Mouse (Mus musculus): ENCODE results near the gene 2310022B05Rik. TPM values are rescaled to one million over a fixed set of nuclear protein-coding genes. Genes with fewer than 3 reads are reported as not detected.
A peak's percentile ranks its signal among the peaks of the same experiment; 100 is the strongest.

Gene 2310022B05Rik
- polyA plus RNA-seq, 1 experiment from 2014 or later: 19.6 TPM

DNA sequence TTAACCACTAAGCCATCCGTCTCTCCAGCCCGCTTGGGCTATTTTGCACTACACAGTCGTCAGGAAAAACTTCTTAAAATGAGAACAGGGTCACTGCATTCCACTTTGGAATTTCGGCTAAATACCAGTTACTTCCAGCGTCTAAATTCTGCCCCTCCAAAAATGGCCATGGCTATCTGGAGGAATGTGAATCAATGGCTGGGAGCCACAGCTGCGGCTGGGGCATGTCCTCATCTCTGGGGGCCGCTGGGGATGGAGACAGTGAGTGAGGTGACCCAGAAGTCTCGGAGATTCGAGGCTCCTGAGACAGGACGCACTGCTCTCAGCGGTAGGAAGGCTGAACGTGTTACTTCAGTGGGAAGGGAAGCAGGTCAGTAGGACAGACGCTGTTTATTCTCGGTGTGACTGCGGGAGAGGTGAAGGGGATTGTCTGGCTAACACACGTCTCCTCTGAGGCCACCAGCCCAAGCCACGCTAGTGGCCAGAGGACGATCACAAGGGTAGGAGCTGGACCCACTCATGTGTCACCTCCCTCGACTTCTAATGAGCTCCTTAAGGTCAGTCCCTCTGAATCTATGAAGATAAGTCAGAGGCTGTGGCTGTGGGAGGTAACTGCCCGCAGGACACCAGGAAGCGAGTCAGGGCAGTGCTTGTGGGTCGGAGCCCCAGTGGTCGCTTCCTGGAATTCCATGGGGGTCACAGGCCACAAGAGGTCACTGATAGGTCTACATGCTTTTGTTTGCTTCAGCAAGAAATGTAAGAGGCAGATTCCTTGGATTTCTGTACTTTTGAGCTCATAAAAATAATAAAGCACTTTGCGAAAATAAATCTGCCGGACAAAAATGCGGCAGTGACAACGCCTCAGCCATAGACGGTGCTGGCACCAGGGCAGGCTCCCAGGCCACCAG, 9.3 kb downstream of the 2310022B05Rik start:
- Histone ChIP-seq H3K36me3 (ENCODE audit: control insufficient read depth, insufficient read depth, low read length) (no peaks in the 10 kb centered on the region), H3K4me1 (replicated peaks; ENCODE audit: control insufficient read depth, insufficient read depth, low read length) (no peaks in the 10 kb centered on the region), H3K4me3 (ENCODE audit: low read depth, low read length) (no peak overlapping the region), H3K4me2 (replicated peaks; ENCODE audit: low read depth, low read length) (no peak overlapping the region), H3K9me3 (ENCODE audit: control insufficient read depth, low read length) (no peaks in the 10 kb centered on the region), H3K27me3 (ENCODE audit: control insufficient read depth, insufficient read depth, low read length) (no peaks in the 10 kb centered on the region), H3K9ac (ENCODE audit: low read depth, low read length) (no peak overlapping the region), H3K27ac (ENCODE audit: low read depth, low read length) (no peak overlapping the region)
- 59% methylated on average over 28 of the region's 28 CpGs for WGBS
- ATAC-seq (ENCODE audit: low FRiP score) (no peak), DNase-seq (ENCODE audit: low spot score) (no peak)

GRCm38 (mm10) chr8:124652546-124652945, 10.6 kb downstream of the 2310022B05Rik start:
- no peak overlapping the region for H3K4me2 ChIP-seq (replicated peaks; ENCODE audit: low read depth, low read length)
- H3K36me3 ChIP-seq (ENCODE audit: control insufficient read depth, insufficient read depth, low read length): no peaks in the 10 kb centered on the region
- H3K9ac ChIP-seq (ENCODE audit: low read depth, low read length): no peak overlapping the region
- H3K4me3 ChIP-seq (ENCODE audit: low read depth, low read length): no peak overlapping the region
- ATAC-seq (ENCODE audit: low FRiP score) (no peak), DNase-seq (ENCODE audit: low spot score) (no peak)
- no peak overlapping the region for H3K27ac ChIP-seq (ENCODE audit: low read depth, low read length)
- H3K9me3 ChIP-seq (ENCODE audit: control insufficient read depth, low read length): no peaks in the 10 kb centered on the region
- no peaks in the 10 kb centered on the region for H3K27me3 ChIP-seq (ENCODE audit: control insufficient read depth, insufficient read depth, low read length)
- WGBS: 41% methylated on average over 4 of the region's 4 CpGs
- H3K4me1 ChIP-seq (replicated peaks; ENCODE audit: control insufficient read depth, insufficient read depth, low read length): peaks cover 3% of the 10 kb centered on the region; the same call in 1 of the 2 replicates

GRCm38 (mm10) chr8:124651776-124652175, 11.4 kb downstream of the 2310022B05Rik start:
- WGBS: 90% methylated on average over 20 of the region's 20 CpGs
- no peak overlapping the region for H3K9ac ChIP-seq (ENCODE audit: low read depth, low read length)
- H3K27me3 ChIP-seq (ENCODE audit: control insufficient read depth, insufficient read depth, low read length): no peaks in the 10 kb centered on the region
- H3K27ac ChIP-seq (ENCODE audit: low read depth, low read length): no peak overlapping the region
- no peaks in the 10 kb centered on the region for H3K9me3 ChIP-seq (ENCODE audit: control insufficient read depth, low read length)
- no peak overlapping the region for H3K4me3 ChIP-seq (ENCODE audit: low read depth, low read length)
- no peaks in the 10 kb centered on the region for H3K36me3 ChIP-seq (ENCODE audit: control insufficient read depth, insufficient read depth, low read length)
- peaks cover 3% of the 10 kb centered on the region; the same call in 1 of the 2 replicates for H3K4me1 ChIP-seq (replicated peaks; ENCODE audit: control insufficient read depth, insufficient read depth, low read length)
- no peak overlapping the region for H3K4me2 ChIP-seq (replicated peaks; ENCODE audit: low read depth, low read length)
- no peak for DNase-seq (ENCODE audit: low spot score)
- ATAC-seq (ENCODE audit: low FRiP score): no peak

- ATAC-seq (ENCODE audit: low FRiP score) (peak; percentile 59; the same call in 1 of the 2 replicates), DNase-seq (ENCODE audit: low spot score) (no peak)
- Histone ChIP-seq H3K9me3 (ENCODE audit: control insufficient read depth, low read length) (no peaks in the 10 kb centered on the region), H3K27me3 (ENCODE audit: control insufficient read depth, insufficient read depth, low read length) (no peaks in the 10 kb centered on the region), H3K4me3 (ENCODE audit: low read depth, low read length) (no peak overlapping the region), H3K4me1 (replicated peaks; ENCODE audit: control insufficient read depth, insufficient read depth, low read length) (peaks cover 3% of the 10 kb centered on the region; the same call in 1 of the 2 replicates), H3K27ac (ENCODE audit: low read depth, low read length) (no peak overlapping the region), H3K9ac (ENCODE audit: low read depth, low read length) (peak overlapping the region; percentile 37; the same call in 1 of the 2 replicates), H3K36me3 (ENCODE audit: control insufficient read depth, insufficient read depth, low read length) (no peaks in the 10 kb centered on the region), H3K4me2 (replicated peaks; ENCODE audit: low read depth, low read length) (no peak overlapping the region)
Measured at GRCm38 (mm10) chr8:124648311-124648710, 14.9 kb downstream of the 2310022B05Rik start.

DNA sequence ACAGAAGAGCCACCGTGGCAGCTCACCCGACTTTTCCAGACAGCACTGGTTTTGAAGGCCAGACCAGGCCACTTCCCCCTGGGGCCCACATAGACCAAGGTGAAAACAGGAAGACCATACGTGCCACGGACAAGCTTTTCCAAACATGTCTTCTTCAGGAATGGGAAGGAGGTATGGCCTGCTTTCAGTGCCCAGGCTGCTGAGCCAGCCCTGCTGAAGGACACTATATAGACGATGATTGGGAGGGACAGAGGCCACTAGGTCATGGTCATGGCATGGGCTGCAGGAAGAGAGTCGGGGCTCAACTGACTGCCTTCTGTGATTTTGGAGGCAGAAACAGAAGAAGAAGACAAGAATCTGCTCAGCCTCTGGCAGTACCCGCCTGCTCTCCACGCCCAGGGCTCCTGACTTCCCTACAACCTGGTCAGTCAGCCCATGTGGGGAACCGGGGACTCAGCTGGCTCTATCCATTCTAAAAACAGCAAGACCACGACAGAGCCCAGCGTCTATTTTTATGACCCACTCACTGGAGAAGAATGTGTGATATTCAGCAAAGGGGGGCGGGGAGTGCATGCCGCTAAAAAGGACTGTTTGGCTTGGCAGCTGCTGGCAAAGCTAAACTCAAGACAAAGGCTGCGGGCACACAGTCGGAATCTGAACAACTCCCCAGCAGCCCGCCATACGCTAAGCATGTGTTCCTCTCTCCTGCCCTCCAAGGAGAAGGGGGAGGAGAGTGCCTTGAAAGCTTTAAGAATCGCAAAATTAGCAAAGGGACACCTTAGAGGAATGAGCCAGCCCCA, 19.4 kb downstream of the 2310022B05Rik start:
- no peak for DNase-seq (ENCODE audit: low spot score)
- peaks cover 3% of the 10 kb centered on the region; the same call in 1 of the 2 replicates for H3K4me1 ChIP-seq (replicated peaks; ENCODE audit: control insufficient read depth, insufficient read depth, low read length)
- no peaks in the 10 kb centered on the region for H3K36me3 ChIP-seq (ENCODE audit: control insufficient read depth, insufficient read depth, low read length)
- no peak overlapping the region for H3K27ac ChIP-seq (ENCODE audit: low read depth, low read length)
- no peak overlapping the region for H3K4me3 ChIP-seq (ENCODE audit: low read depth, low read length)
- no peaks in the 10 kb centered on the region for H3K9me3 ChIP-seq (ENCODE audit: control insufficient read depth, low read length)
- ATAC-seq (ENCODE audit: low FRiP score): no peak
- 76% methylated on average over 18 of the region's 18 CpGs for WGBS
- no peak overlapping the region; the same call in 1 of the 2 replicates for H3K9ac ChIP-seq (ENCODE audit: low read depth, low read length)
- H3K4me2 ChIP-seq (replicated peaks; ENCODE audit: low read depth, low read length): no peak overlapping the region
- H3K27me3 ChIP-seq (ENCODE audit: control insufficient read depth, insufficient read depth, low read length): no peaks in the 10 kb centered on the region

DNA sequence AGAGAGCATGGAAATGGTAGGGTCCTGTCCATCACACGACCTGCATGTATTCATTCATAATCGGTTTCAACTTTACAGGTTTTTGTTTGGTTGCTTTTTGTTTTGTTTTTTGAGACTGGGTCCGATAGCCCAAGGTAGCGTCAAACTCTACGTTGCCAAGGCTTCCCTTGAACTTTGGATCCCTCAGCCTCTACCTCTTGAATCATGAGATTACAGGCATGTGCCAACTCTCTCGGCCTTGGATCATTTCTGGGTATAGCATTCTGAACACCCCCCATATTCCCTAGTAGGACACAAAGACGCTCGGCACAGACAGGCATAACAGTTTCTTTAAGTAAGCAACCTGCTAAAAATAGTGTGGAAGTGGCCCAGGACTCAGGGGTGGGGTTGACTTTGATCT, 21.6 kb downstream of the 2310022B05Rik start:
- Histone ChIP-seq H3K27me3 (ENCODE audit: control insufficient read depth, insufficient read depth, low read length) (no peaks in the 10 kb centered on the region), H3K4me3 (ENCODE audit: low read depth, low read length) (no peak overlapping the region), H3K27ac (ENCODE audit: low read depth, low read length) (no peak overlapping the region), H3K4me1 (replicated peaks; ENCODE audit: control insufficient read depth, insufficient read depth, low read length) (no peaks in the 10 kb centered on the region; the same call in 1 of the 2 replicates), H3K4me2 (replicated peaks; ENCODE audit: low read depth, low read length) (no peak overlapping the region), H3K9me3 (ENCODE audit: control insufficient read depth, low read length) (no peaks in the 10 kb centered on the region), H3K9ac (ENCODE audit: low read depth, low read length) (no peak overlapping the region), H3K36me3 (ENCODE audit: control insufficient read depth, insufficient read depth, low read length) (no peaks in the 10 kb centered on the region)
- 93% methylated on average over 8 of the region's 8 CpGs for WGBS
- no peak for ATAC-seq (ENCODE audit: low FRiP score)
- no peak for DNase-seq (ENCODE audit: low spot score)

GRCm38 (mm10) chr8:124635247-124635502, 28.0 kb downstream of the 2310022B05Rik start:
- Histone ChIP-seq H3K9ac (ENCODE audit: low read depth, low read length) (no peak overlapping the region), H3K4me2 (replicated peaks; ENCODE audit: low read depth, low read length) (no peak overlapping the region), H3K4me1 (replicated peaks; ENCODE audit: control insufficient read depth, insufficient read depth, low read length) (no peaks in the 10 kb centered on the region), H3K27ac (ENCODE audit: low read depth, low read length) (no peak overlapping the region), H3K4me3 (ENCODE audit: low read depth, low read length) (no peak overlapping the region), H3K27me3 (ENCODE audit: control insufficient read depth, insufficient read depth, low read length) (no peaks in the 10 kb centered on the region), H3K9me3 (ENCODE audit: control insufficient read depth, low read length) (no peaks in the 10 kb centered on the region), H3K36me3 (ENCODE audit: control insufficient read depth, insufficient read depth, low read length) (no peaks in the 10 kb centered on the region)
- no peak for ATAC-seq (ENCODE audit: low FRiP score)
- 87% methylated on average over 8 of the region's 8 CpGs for WGBS
- DNase-seq (ENCODE audit: low spot score): no peak

GRCm38 (mm10) chr8:124634411-124635246, 28.5 kb downstream of the 2310022B05Rik start:
- Histone ChIP-seq H3K9ac (ENCODE audit: low read depth, low read length) (no peak overlapping the region), H3K4me1 (replicated peaks; ENCODE audit: control insufficient read depth, insufficient read depth, low read length) (no peaks in the 10 kb centered on the region), H3K27me3 (ENCODE audit: control insufficient read depth, insufficient read depth, low read length) (no peaks in the 10 kb centered on the region), H3K9me3 (ENCODE audit: control insufficient read depth, low read length) (no peaks in the 10 kb centered on the region), H3K4me2 (replicated peaks; ENCODE audit: low read depth, low read length) (no peak overlapping the region), H3K27ac (ENCODE audit: low read depth, low read length) (no peak overlapping the region), H3K36me3 (ENCODE audit: control insufficient read depth, insufficient read depth, low read length) (no peaks in the 10 kb centered on the region), H3K4me3 (ENCODE audit: low read depth, low read length) (no peak overlapping the region)
- 76% methylated on average over 13 of the region's 13 CpGs for WGBS
- no peak for DNase-seq (ENCODE audit: low spot score)
- ATAC-seq (ENCODE audit: low FRiP score): no peak

Data from hindbrain, embryonic 11.5 days (tissue).